Mouse (Mus musculus) ES-Bruce4 (cell line): ENCODE measurements around the gene Rbfox3.

ENCODE experiments used
- CTCF ChIP-seq: IDR thresholded peaks from one replicate; pipeline ENCODE4 v1.8.1; 2011; ENCODE audit warnings: low read depth, low read length
- EP300 ChIP-seq: IDR thresholded peaks from 2 replicates; pipeline ENCODE4 v1.6.1; 2011; ENCODE audit warnings: low read depth, low read length; ENCODE audit not compliant: insufficient read depth
- POLR2A ChIP-seq: IDR thresholded peaks from one replicate; pipeline ENCODE4 v1.8.1; 2011; ENCODE audit warnings: low read length; ENCODE audit not compliant: insufficient read depth

- TF ChIP-seq CTCF (no peak), EP300 (no peak), POLR2A (no peak)
Observed at GRCm38 (mm10) chr11:118666172-118666571, 245.2 kb downstream of the Rbfox3 start.
